Mouse (Mus musculus) activated CD4-positive, CD25-positive, alpha-beta regulatory T cell, adult 4 months (primary cell): Measurements from ENCODE around the gene Gm4969. TPM values are rescaled to one million over a fixed set of nuclear protein-coding genes. Genes with fewer than 3 reads are reported as not detected.

Experiments
- ATAC-seq: one replicate; pipeline ENCODE4 v1.8.0; 2017
- polyA plus RNA-seq, 2 experiments: library from polyadenylated mRNA; unstranded; fragments of 100-300 nt; shearing (Covaris generic); gene quantifications; one replicate each; pipeline ENCODE4 v1.2.1; 2017

The Gm4969 gene
- polyA plus RNA-seq, 2 experiments from 2014 or later, result not detected

- ATAC-seq, result no peak
Observed at GRCm38 (mm10) chr7:19136168-19136567, 18.0 kb upstream of the Gm4969 start.

- peak; percentile 97 for ATAC-seq
Observed at GRCm38 (mm10) chr7:19131324-19131848, 13.2 kb upstream of the Gm4969 start.

DNA sequence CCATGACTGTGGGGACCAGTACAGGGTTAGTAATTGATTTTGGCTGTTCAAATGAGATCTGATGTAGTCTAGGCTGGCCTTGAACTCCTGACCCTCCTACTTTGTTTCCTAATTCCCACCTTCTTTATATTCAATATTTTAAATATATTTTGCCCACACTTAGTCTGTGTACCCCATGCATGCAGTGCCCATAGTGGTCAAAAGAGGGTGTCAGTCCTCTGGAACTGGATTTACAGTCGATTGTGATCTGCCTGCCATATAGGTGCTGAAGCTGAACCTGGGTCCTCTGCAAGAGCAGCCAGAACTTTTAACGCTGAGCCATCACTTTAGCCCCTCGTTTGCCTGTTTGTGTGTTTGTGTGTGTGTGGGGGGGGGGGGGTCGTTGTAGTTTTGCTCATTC is 12.5 kb upstream of the Gm4969 start:
- no peak for ATAC-seq

DNA sequence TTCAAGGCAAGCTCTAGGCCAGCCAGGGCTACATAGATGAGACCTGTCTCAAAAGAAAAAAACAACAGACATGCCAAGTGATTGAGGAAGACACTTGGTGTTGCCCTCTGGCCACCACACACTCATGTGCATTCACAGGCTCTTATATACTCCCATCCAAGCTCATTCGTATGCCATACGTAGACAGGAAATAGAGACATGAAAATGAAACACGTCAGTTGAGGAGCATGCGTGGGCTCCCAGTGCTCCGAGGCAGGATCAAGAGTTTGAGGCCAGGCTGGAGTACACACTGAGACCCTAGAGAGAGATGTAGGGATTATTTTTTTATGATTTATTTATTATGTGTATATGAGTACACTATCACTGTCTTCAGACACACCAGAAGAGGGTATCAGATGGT is 11.2 kb upstream of the Gm4969 start:
- ATAC-seq, result peak; percentile 10

GRCm38 (mm10) chr7:19127744-19128143 is 9.6 kb upstream of the Gm4969 start:
- no peak for ATAC-seq

GRCm38 (mm10) chr7:19124713-19125112 is 6.5 kb upstream of the Gm4969 start:
- ATAC-seq, result no peak

- no peak for ATAC-seq
Observed at GRCm38 (mm10) chr7:19121686-19122085, 3.5 kb upstream of the Gm4969 start.

DNA sequence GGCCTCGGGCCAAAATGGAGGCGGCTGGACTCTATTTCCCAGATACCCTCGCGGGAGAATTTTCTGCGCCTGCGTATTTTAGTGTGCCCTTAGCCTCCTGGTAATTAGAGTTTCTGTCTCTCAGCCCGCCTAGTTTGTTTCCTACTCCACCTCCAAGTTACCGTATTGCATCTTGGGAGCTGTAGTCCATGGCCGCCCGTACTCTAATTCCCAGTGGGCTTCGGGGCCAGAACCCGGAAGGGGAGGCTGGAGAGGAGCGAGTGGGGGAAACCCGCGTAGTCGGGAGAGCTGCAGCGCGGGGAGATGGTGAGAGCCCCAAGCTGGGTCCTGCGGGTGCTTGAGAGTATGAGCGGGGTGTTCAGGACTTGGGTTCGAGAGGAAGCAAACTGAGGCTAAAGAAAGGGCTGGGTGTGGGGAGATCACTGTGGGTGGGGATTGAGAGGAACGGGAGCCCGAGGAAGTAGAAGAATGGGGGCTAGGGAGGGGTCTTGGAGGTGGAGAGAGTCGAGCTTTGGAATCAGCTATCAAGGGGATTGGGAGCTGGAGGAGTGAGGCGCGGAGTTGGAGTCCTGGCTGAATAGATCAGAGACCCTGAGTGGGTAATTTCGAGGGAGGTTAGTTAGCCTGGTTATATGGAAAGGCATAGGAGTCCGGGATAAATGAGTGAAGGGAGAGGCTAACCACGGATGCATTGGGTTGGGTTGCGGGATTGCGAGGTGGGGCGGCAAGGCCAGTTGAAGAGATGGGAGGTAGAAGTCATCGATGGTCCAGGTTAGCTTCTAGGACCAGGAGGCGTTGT is 1.7 kb upstream of the Gm4969 start, which contains the start of gene Fbxo46:
Gene Fbxo46, plus strand, starts transcription at position 229 of the 799 bp plus-strand sequence.
- ATAC-seq, result peak; percentile 99

DNA sequence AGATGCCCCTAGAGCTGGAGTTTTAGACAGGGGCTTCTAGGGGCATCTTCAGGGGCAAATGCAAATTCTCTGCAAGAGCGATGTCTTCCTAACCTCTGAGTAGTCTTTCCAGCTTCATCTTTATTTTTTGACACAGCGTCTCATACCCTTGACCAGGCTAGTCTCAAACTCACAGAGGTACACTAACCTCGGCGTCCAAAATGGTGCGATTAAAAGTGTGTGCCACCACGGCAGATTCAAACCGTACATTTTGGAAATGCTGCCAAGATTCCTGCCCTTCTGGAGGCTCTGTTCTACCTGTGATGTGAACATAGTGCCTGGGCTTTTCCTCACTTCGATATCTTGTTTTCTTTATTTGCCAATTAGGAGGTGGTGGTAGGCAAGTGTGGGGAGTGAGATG is 915 bp upstream of the Gm4969 start:
- ATAC-seq, result no peak

- no peak for ATAC-seq
Observed at GRCm38 (mm10) chr7:19109565-19109964, 8.6 kb downstream of the Gm4969 start.

DNA sequence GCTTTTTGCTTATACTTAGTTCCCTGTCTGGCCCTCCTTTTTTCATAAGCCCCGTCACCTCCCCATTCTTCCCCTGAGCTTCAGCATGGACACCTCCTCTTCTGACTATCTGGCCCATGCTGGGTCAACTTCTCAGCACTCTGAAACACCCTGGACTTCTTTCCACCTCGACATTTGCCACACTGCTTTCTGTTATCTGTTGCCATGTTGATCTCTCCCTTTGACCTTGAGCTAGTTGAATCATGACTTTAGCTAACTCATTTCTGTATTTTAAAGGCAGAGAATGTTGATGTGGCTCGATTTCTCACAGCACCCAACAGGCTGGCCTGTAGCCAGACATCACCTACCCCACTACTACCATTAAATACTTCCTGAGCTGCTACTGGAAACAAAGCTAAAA is 10.7 kb downstream of the Gm4969 start:
- no peak for ATAC-seq

DNA sequence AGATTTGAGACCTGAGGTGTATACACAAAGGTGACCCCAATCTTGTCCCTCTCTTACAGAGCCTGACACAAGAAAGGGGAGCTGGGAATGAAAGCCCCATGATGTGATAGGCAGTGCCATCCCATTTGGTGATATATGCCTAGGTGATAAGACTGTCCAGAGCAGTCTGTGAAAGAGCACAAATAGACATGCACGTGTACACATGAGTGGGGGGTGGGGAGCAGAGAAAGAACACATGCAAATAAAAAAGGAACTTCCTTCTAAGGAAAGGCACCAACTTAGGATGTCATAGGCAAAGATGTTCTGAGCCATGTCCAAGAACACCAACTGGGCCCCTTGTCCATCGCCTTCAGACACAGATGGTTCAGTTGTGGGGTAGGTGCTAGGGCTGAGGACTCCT is 13.7 kb downstream of the Gm4969 start:
- ATAC-seq, result no peak

DNA sequence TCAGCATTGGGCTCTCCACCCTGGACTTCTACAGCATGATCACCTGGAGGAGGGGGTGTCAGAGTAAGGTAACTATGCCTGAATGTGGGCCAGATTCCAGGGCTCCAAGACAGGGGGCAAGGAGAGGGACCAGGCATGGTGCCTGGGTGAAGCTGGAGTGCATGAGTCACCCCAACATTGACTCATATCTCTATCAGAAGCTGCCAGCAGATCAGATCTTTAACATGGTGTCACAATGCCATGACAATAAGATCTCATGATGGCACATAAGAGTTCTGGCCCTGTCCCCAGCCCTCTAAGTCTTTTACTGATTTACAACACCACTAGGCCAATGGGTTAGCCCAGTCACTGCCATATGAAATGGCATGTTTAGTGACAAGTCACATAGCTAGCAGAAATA is 14.4 kb downstream of the Gm4969 start:
- ATAC-seq, result no peak

GRCm38 (mm10) chr7:19100290-19100689 is 17.9 kb downstream of the Gm4969 start:
- ATAC-seq, result no peak

DNA sequence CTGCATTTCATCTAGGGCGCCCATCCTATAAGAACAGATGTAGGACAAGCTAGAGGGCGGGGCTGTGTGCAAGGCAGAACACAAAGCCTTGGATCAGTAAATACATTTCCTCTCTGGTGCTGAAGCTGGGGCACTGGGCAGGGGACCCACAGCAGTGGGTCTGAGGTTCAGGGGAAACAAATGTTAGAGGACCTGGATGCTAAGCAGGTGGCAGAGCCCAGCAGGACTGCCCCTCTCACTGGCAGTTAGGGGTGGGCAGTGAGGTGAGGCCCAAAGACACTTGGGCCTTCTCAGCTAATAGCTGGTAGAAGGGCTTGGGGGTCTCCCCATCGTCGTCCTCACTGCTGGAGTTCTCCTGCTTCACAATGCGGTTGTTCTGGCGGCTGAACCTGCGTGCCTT is 19.4 kb downstream of the Gm4969 start:
- ATAC-seq, result no peak

GRCm38 (mm10) chr7:19097863-19098262 is 20.3 kb downstream of the Gm4969 start:
- ATAC-seq, result no peak

GRCm38 (mm10) chr7:19097217-19097616 is 21.0 kb downstream of the Gm4969 start:
- ATAC-seq, result no peak

- ATAC-seq, result no peak
Observed at GRCm38 (mm10) chr7:19096421-19096976, 21.7 kb downstream of the Gm4969 start.

- ATAC-seq, result no peak
Observed at GRCm38 (mm10) chr7:19095751-19096110, 22.4 kb downstream of the Gm4969 start.

- peak; percentile 19 for ATAC-seq
Observed at GRCm38 (mm10) chr7:19094826-19095750, 23.1 kb downstream of the Gm4969 start.

DNA sequence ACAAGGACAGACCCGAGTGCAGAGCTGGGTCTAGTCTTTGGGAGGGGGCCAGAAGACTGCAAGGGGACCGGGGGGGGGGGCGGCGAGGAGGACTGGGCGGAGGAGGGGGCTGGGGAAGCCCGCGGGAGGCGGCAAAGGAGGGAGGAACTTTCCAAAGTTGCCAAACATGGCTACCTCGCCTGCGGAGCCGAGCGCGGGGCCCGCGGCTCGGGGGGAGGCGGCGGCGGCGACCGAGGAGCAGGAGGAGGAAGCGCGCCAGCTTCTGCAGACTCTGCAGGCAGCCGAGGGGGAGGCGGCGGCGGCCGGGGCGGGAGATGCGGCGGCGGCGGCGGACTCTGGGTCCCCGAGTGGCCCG is 23.7 kb downstream of the Gm4969 start, which contains the start of gene Six5:
Gene Six5, plus strand, starts transcription at position 124 of the 355 bp plus-strand sequence.
- ATAC-seq, result no peak

DNA sequence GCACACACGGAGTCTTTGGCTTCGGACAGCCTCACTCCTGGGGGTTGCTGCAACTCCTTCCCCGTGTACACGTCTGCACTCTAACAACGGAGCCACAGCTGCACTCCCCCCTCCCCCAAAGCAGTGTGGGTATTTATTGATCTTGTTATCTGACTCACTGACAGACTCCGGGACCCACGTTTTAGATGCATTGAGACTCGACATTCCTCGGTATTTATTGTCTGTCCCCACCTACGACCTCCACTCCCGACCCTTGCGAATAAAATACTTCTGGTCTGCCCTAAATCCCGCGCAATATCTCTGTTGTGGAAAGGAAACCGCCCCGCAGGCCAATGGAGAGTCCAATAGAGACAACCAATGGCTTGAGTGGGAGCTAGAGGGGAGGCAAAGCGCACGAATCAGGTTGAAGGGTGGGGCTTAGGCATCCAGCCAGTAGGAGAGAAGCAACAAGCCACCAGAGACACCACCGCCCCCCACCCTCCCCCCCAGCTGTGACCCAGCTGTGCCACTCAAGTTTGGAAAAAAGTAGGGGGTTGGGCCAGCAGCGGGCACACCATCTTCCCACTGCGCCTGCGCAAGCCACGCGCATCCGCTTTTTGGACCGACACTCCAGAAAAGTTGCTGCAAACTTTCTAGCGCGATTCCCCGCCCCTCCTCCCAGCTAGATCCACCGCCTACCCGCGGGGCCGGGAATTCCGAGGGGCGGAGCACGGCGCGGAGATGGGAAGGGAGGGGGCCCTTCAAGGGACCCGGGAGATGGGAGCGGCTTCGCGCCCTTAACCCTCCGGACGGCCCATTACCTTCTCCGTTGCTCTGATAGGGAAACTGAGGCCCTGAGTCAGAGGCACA is 24.4 kb downstream of the Gm4969 start:
- ATAC-seq, result peak; percentile 81
